Mouse (Mus musculus) G1E (cell line): ENCODE results near the gene Hmgb3.

Experiments used
- CTCF ChIP-seq: IDR thresholded peaks from 2 replicates; pipeline ENCODE4 v1.5.1; 2012; ENCODE audit warnings: low read depth, low read length, inconsistent platforms, mixed read lengths
- GATA1 ChIP-seq: IDR thresholded peaks from 2 replicates; pipeline ENCODE4 v1.6.1; 2012; ENCODE audit warnings: borderline replicate concordance, low read length, inconsistent platforms, mixed read lengths
- GATA2 ChIP-seq: IDR thresholded peaks from 2 replicates; pipeline ENCODE4 v1.6.1; 2012; ENCODE audit warnings: low read depth, low read length, inconsistent platforms, borderline replicate concordance
- POLR2AphosphoS5 ChIP-seq: IDR thresholded peaks from 2 replicates; pipeline ENCODE4 v1.6.1; 2012; ENCODE audit warnings: low read depth, low read length, inconsistent platforms; ENCODE audit not compliant: insufficient replicate concordance
- TAL1 ChIP-seq: conservative IDR thresholded peaks from 2 replicates; pipeline ENCODE4 v1.6.1; 2012; ENCODE audit warnings: low read depth, low read length, inconsistent platforms, mixed read lengths

DNA sequence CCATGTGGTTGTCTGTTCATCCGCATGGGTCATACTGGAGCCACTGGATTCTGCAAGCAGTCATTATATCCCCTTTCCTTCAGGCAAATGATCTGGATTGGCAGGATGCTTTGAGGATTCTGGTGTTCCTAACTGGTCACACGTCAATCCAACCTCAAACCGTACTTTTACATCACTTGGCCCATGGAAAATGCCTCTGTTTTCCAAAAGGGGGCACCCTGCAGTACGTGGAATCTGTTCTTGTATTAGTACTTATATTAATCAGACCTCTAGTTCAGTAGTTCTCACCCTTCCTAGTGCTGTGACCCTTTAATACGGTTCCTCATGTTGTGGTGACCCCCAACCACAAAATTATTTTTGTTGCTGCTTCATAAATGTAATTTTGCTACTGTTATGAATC, 21.6 kb upstream of the Hmgb3 start:
- TF ChIP-seq CTCF (no peak), TAL1 (no peak), POLR2AphosphoS5 (no peak), GATA1 (no peak), GATA2 (no peak)
